Comparison of ENCODE assay signal across 10 mouse cellular contexts in genomic region chr19:3766378-3766777, GRCm38 (mm10). TPM values are rescaled to one million over a fixed set of nuclear protein-coding genes. Genes with fewer than 3 reads are reported as not detected.
A peak's percentile ranks its signal among the peaks of the same experiment; 100 is the strongest.
DNase-seq lines count a peak whose midpoint lies in the region; ATAC-seq and TF ChIP-seq lines count a peak whose summit lies in the region.
"Had no signal": no experiment of that assay in that cellular context is flagged by ENCODE, and none has a peak within 500 bp of the region (broad histone marks: within the 10 kb centered on the region; RNA-seq: fewer than 3 reads in every experiment).

No protein-coding gene starts in this region.

- peak overlapping the region; percentile 71 for H3K4me2 ChIP-seq in hindbrain, embryonic 12.5 days (replicated peaks)
- peak overlapping the region; percentile 95 for H3K4me2 ChIP-seq in midbrain, embryonic 11.5 days

- no peak for TF ChIP-seq CTCF in gastrocnemius, adult 2 months (IDR thresholded peaks at IDR 0.05)

- intact Hi-C loops in gastrocnemius, adult 2 months (cut with DNase I) = no loop called here

- DNase-seq in gastrocnemius, adult 2 months = no peak
- no peak for DNase-seq in gastrocnemius, adult 18-20 months (ENCODE audit: low spot score)
- DNase-seq in embryonic facial prominence, embryonic 10.5 days (ENCODE audit: low spot score) = no peak
- no peak for DNase-seq in midbrain, embryonic 11.5 days (ENCODE audit: low spot score, missing footprints)
- no peak for DNase-seq in embryo, embryonic 10.5 days (ENCODE audit: low spot score)
- DNase-seq in left cerebral cortex, adult 18-20 months (ENCODE audit: low spot score in 2 of 2) = no peak
- DNase-seq: heart, postnatal 10 days had no signal

- WGBS in embryonic facial prominence, embryonic 10.5 days = 89% methylated on average over 5 of the region's 5 CpGs
- 89% methylated on average over 5 of the region's 5 CpGs for WGBS in hindbrain, embryonic 12.5 days
- WGBS in midbrain, embryonic 11.5 days = 91% methylated on average over 5 of the region's 5 CpGs

- no peaks in the 10 kb centered on the region for H3K9me3 ChIP-seq in embryonic facial prominence, embryonic 10.5 days
- no peaks in the 10 kb centered on the region for H3K9me3 ChIP-seq in hindbrain, embryonic 12.5 days (replicated peaks)
- H3K9me3 ChIP-seq in midbrain, embryonic 11.5 days (ENCODE audit: control insufficient read depth, low read length) = no peaks in the 10 kb centered on the region

- ATAC-seq in hindbrain, embryonic 12.5 days (ENCODE audit: low FRiP score) = no peak
- no peak for ATAC-seq in midbrain, embryonic 11.5 days (ENCODE audit: low FRiP score)
- no peak for ATAC-seq in monocyte, adult 5-6 weeks (replicated peaks; ENCODE audit: insufficient number of reproducible peaks, low FRiP score, low TSS enrichment, poor library complexity, severe bottlenecking)

- no peak overlapping the region for H3K27ac ChIP-seq in gastrocnemius, adult 2 months
- no peak overlapping the region for H3K27ac ChIP-seq in embryonic facial prominence, embryonic 10.5 days (replicated peaks)
- no peak overlapping the region for H3K27ac ChIP-seq in hindbrain, embryonic 12.5 days
- no peak overlapping the region for H3K27ac ChIP-seq in midbrain, embryonic 11.5 days (ENCODE audit: low read depth, low read length)
- H3K27ac ChIP-seq: liver, embryonic 14.5 days had no signal

- no peak overlapping the region for H3K9ac ChIP-seq in hindbrain, embryonic 12.5 days
- H3K9ac ChIP-seq in midbrain, embryonic 11.5 days (ENCODE audit: low read length) = no peak overlapping the region

- H3K4me1 ChIP-seq in embryonic facial prominence, embryonic 10.5 days = peaks cover 19% of the 10 kb centered on the region
- H3K4me1 ChIP-seq in hindbrain, embryonic 12.5 days = peaks cover 25% of the 10 kb centered on the region
- H3K4me1 ChIP-seq in midbrain, embryonic 11.5 days (ENCODE audit: control insufficient read depth, insufficient read depth, low read length) = peaks cover 13% of the 10 kb centered on the region

- peak overlapping the region; percentile 97; the same call in 1 of the 2 replicates for H3K4me3 ChIP-seq in gastrocnemius, adult 2 months
- peak overlapping the region; percentile 99 for H3K4me3 ChIP-seq in embryonic facial prominence, embryonic 10.5 days
- H3K4me3 ChIP-seq in hindbrain, embryonic 12.5 days = peak overlapping the region; percentile 83; the same call in 1 of the 2 replicates
- no peak overlapping the region for H3K4me3 ChIP-seq in midbrain, embryonic 11.5 days (ENCODE audit: low read depth, low read length)

- no peaks in the 10 kb centered on the region for H3K27me3 ChIP-seq in embryonic facial prominence, embryonic 10.5 days (replicated peaks; ENCODE audit: low read depth, poor library complexity, severe bottlenecking)
- no peaks in the 10 kb centered on the region for H3K27me3 ChIP-seq in hindbrain, embryonic 12.5 days
- no peaks in the 10 kb centered on the region for H3K27me3 ChIP-seq in midbrain, embryonic 11.5 days (ENCODE audit: control insufficient read depth, insufficient read depth, low read length)

- peaks cover 8% of the 10 kb centered on the region for H3K36me3 ChIP-seq in embryonic facial prominence, embryonic 10.5 days (replicated peaks)
- no peaks in the 10 kb centered on the region for H3K36me3 ChIP-seq in hindbrain, embryonic 12.5 days
- H3K36me3 ChIP-seq in midbrain, embryonic 11.5 days (ENCODE audit: control insufficient read depth, insufficient read depth, low read length) = no peaks in the 10 kb centered on the region; the same call in 1 of the 2 replicates

RNA-seq across cellular contexts. Expression of gene Kmt5b, which starts 0.8 kb away (rescaled TPM):
- total RNA-seq in gastrocnemius, adult 2 months (2021) = 10 to 100 TPM; 21.7 to 24.2 TPM
- total RNA-seq in gastrocnemius, adult 18-20 months (2021) = 10 to 100 TPM; 19.1 to 19.6 TPM
- 29.4 and 31.2 TPM in 2 replicates for polyA plus RNA-seq in embryonic facial prominence, embryonic 10.5 days (2016; fragmentation: Nextera tagmentation; extraction: Ambion mirVana)
- polyA plus RNA-seq in hindbrain, embryonic 12.5 days (2016; fragmentation: Nextera tagmentation; extraction: Ambion mirVana) = 59.3 and 70.8 TPM in 2 replicates
- polyA plus RNA-seq in midbrain, embryonic 11.5 days (2014; fragmentation: Nextera tagmentation; extraction: Ambion mirVana) = 40.3 and 45.1 TPM in 2 replicates
- total RNA-seq in monocyte, adult 5-6 weeks (2017) = 103 to 126 TPM (median 109 TPM) in 3 replicates
- 10 to 100 TPM; 48.8 to 49.8 TPM for total RNA-seq in left cerebral cortex, adult 18-20 months (2021)

RNA-seq across cellular contexts. Expression of gene 1810055G02Rik, which starts 58.3 kb away (rescaled TPM):
- 1 to 10 TPM; 9.6 to 9.8 TPM for total RNA-seq in gastrocnemius, adult 2 months (2021)
- 1 to 10 TPM; 7.4 to 8.4 TPM for total RNA-seq in gastrocnemius, adult 18-20 months (2021)
- 46.4 and 46.5 TPM in 2 replicates for polyA plus RNA-seq in embryonic facial prominence, embryonic 10.5 days (2016; fragmentation: Nextera tagmentation; extraction: Ambion mirVana)
- 37.3 and 37.5 TPM in 2 replicates for polyA plus RNA-seq in hindbrain, embryonic 12.5 days (2016; fragmentation: Nextera tagmentation; extraction: Ambion mirVana)
- 34.6 and 38.9 TPM in 2 replicates for polyA plus RNA-seq in midbrain, embryonic 11.5 days (2014; fragmentation: Nextera tagmentation; extraction: Ambion mirVana)
- 3.8 to 9.4 TPM (median 9.1 TPM) in 3 replicates for total RNA-seq in monocyte, adult 5-6 weeks (2017)
- total RNA-seq in left cerebral cortex, adult 18-20 months (2021) = 10 to 100 TPM; 31.7 to 32.1 TPM
